Mouse (Mus musculus) ovary, postnatal 10 days (tissue): ENCODE measurements around the gene Slc22a17.

ENCODE experiments used
- DNase-seq: peaks from one replicate; pipeline ENCODE4 v3.0.0; 2022; ENCODE audit warnings: low spot score

Gene Slc22a17

GRCm38 (mm10) chr14:54894296-54895151 is 18.4 kb downstream of the Slc22a17 start:
- peak; percentile 54 for DNase-seq

- DNase-seq: peak; percentile 96
Measured at GRCm38 (mm10) chr14:54893651-54894181, 19.2 kb downstream of the Slc22a17 start.

- no peak for DNase-seq
Measured at GRCm38 (mm10) chr14:54892200-54892599, 20.7 kb downstream of the Slc22a17 start, which contains the start of gene Pabpn1. Gene Pabpn1 (plus strand): TSS chr14:54892500.

GRCm38 (mm10) chr14:54885309-54885708 is 27.6 kb downstream of the Slc22a17 start:
- DNase-seq: no peak

GRCm38 (mm10) chr14:54884022-54884712 is 28.8 kb downstream of the Slc22a17 start:
- DNase-seq: no peak

- peak; percentile 57 for DNase-seq
Measured at GRCm38 (mm10) chr14:54883154-54884021, 29.5 kb downstream of the Slc22a17 start, which contains the start of the genes Bcl2l2 and Gm20521. Gene Bcl2l2 (plus strand): TSS chr14:54883377. Gene Gm20521 (plus strand): TSS chr14:54883441.

- DNase-seq: no peak
Measured at GRCm38 (mm10) chr14:54877048-54877715, 35.8 kb downstream of the Slc22a17 start, which contains the start of gene Ppp1r3e. Gene Ppp1r3e (minus strand): TSS chr14:54877550.

GRCm38 (mm10) chr14:54876539-54877047 is 36.3 kb downstream of the Slc22a17 start:
- peak; percentile 76 for DNase-seq

GRCm38 (mm10) chr14:54875844-54876538 is 36.9 kb downstream of the Slc22a17 start:
- no peak for DNase-seq

GRCm38 (mm10) chr14:54874165-54874564 is 38.8 kb downstream of the Slc22a17 start:
- no peak for DNase-seq

GRCm38 (mm10) chr14:54870861-54871260 is 42.1 kb downstream of the Slc22a17 start, which contains the start of gene Homez:
Gene Homez (minus strand): TSS chr14:54870961.
- no peak for DNase-seq

GRCm38 (mm10) chr14:54868026-54868425 is 44.9 kb downstream of the Slc22a17 start:
- no peak for DNase-seq

GRCm38 (mm10) chr14:54866936-54867335 is 46.0 kb downstream of the Slc22a17 start:
- no peak for DNase-seq

GRCm38 (mm10) chr14:54866268-54866667 is 46.7 kb downstream of the Slc22a17 start:
- no peak for DNase-seq

- no peak for DNase-seq
Measured at GRCm38 (mm10) chr14:54865626-54866025, 47.3 kb downstream of the Slc22a17 start.

- no peak for DNase-seq
Measured at GRCm38 (mm10) chr14:54864313-54865036, 48.5 kb downstream of the Slc22a17 start.

- DNase-seq: peak; percentile 84
Measured at GRCm38 (mm10) chr14:54863501-54864312, 49.2 kb downstream of the Slc22a17 start.

GRCm38 (mm10) chr14:54860511-54860910 is 52.4 kb downstream of the Slc22a17 start:
- DNase-seq: no peak
